Mouse (Mus musculus) ES-E14 (cell line): ENCODE data around the gene Tmem29.

Source experiments
- CHD2 ChIP-seq: IDR thresholded peaks from 2 replicates; pipeline ENCODE4 v1.6.1; 2014; ENCODE audit warnings: mild to moderate bottlenecking, low read depth, low read length, inconsistent platforms
- MAFK ChIP-seq: IDR thresholded peaks from 2 replicates; pipeline ENCODE4 v1.6.1; 2014; ENCODE audit warnings: mild to moderate bottlenecking, low read depth, low read length, inconsistent platforms; ENCODE audit not compliant: insufficient read depth
- ZC3H11A ChIP-seq: IDR thresholded peaks from 2 replicates; pipeline ENCODE4 v1.6.1; 2012; ENCODE audit warnings: low read depth, mild to moderate bottlenecking, inconsistent platforms, low read length, borderline replicate concordance
- ZNF384 ChIP-seq: IDR thresholded peaks from 2 replicates; pipeline ENCODE4 v1.6.1; 2012; ENCODE audit warnings: low read depth, low read length, inconsistent platforms

DNA sequence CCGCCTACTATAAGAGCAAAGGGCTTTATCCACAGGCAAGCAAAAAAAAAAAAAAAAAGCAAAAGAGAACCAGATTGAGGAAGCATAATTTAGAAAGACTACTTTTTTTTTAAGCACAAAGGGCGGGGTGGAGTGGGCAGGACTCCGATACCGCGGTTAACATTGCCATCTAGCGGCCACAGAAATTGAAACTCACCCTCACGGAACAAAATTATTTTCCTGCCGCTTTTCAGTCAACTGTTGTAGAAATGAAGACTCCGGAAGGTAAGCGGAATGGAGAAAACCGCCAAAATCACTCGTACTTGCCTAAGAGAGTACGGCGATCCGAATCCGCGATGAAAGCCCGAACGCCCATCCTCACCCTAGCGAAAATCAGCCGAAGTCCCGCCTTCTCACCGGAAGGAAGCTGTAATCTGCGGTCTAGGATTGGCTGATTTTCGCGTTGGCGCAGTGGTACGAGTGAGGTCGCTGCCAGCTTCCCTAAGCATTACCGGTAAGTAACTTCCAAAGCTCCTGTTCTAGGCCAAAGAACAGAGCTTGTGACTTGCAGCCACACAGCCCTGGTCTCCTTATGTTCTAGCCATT lies at the start of gene Tmem29:
- TF ChIP-seq ZC3H11A, result peak; percentile 26; the same call in 1 of the 2 replicates
- TF ChIP-seq MAFK, result peak; percentile 69; the same call in 1 of the 2 replicates
- TF ChIP-seq CHD2, result no peak
- peak; percentile 100 for TF ChIP-seq ZNF384
